Mouse (Mus musculus) hematopoietic stem cell, adult 5-6 weeks (primary cell): ENCODE results near the gene Mrpl20. TPM values are rescaled to one million over a fixed set of nuclear protein-coding genes. Genes with fewer than 3 reads are reported as not detected.

Experiments used
- total RNA-seq: library from RNA; stranded (forward); fragments of 172-1452, 232-1000 nt; gene quantifications from 2 replicates; pipeline ENCODE4 v1.2.3, GENCODE M21; 2017

The Mrpl20 gene
- total RNA-seq, 1 experiment from 2014 or later, result 47.9 TPM

Other genes starting within 250 kb of the Mrpl20 start
- gene Nadk, start 240.5 kb upstream of the Mrpl20 start, total RNA-seq, result 37.9 and 72.3 TPM in 2 replicates
- gene Slc35e2, start 201.5 kb upstream of the Mrpl20 start, total RNA-seq, result 16.6 and 22.6 TPM in 2 replicates
- 75.7 and 107 TPM in 2 replicates for gene Cdk11b, start 178.0 kb upstream of the Mrpl20 start, total RNA-seq
- not detected in 2 replicates for gene Gm10563, start 157.5 kb upstream of the Mrpl20 start, total RNA-seq
- not detected in 2 replicates for gene Mmp23, start 149.5 kb upstream of the Mrpl20 start, total RNA-seq
- 29.1 and 42.8 TPM in 2 replicates for gene Mib2, start 133.7 kb upstream of the Mrpl20 start, total RNA-seq
- 3.7 and 6.9 TPM in 2 replicates for gene Fndc10, start 108.5 kb upstream of the Mrpl20 start, total RNA-seq
- 73.4 and 97.7 TPM in 2 replicates for gene Ssu72, start 98.1 kb upstream of the Mrpl20 start, total RNA-seq
- gene Tmem240, start 68.1 kb upstream of the Mrpl20 start, total RNA-seq, result 0.31 and 1.5 TPM in 2 replicates
- gene Atad3a, start 41.8 kb upstream of the Mrpl20 start, total RNA-seq, result 53.7 and 73.8 TPM in 2 replicates
- 0.30 and 0.31 TPM in 2 replicates for gene Vwa1, start 28.2 kb upstream of the Mrpl20 start, total RNA-seq
- gene Tmem88b, start 17.0 kb upstream of the Mrpl20 start, total RNA-seq, result 0.05 TPM in 1 of 2 replicates, not detected in the other
- gene Ankrd65, start 12.4 kb upstream of the Mrpl20 start, total RNA-seq, result not detected in 2 replicates
- gene Ccnl2, start 9.6 kb downstream of the Mrpl20 start, total RNA-seq, result 120 and 133 TPM in 2 replicates
- gene Aurkaip1, start 28.4 kb downstream of the Mrpl20 start, total RNA-seq, result 93.5 and 114 TPM in 2 replicates
- gene Mxra8, start 36.8 kb downstream of the Mrpl20 start, total RNA-seq, result 1.4 and 13.4 TPM in 2 replicates
- 21.0 and 23.8 TPM in 2 replicates for gene Dvl1, start 44.5 kb downstream of the Mrpl20 start, total RNA-seq
- gene Tas1r3, start 60.5 kb downstream of the Mrpl20 start, total RNA-seq, result 0.45 and 0.75 TPM in 2 replicates
- gene Cptp, start 66.6 kb downstream of the Mrpl20 start, total RNA-seq, result 7.3 and 8.5 TPM in 2 replicates
- gene Ints11, start 66.7 kb downstream of the Mrpl20 start, total RNA-seq, result 22.6 and 24.8 TPM in 2 replicates
- 23.3 and 26.5 TPM in 2 replicates for gene Pusl1, start 88.9 kb downstream of the Mrpl20 start, total RNA-seq
- 3.7 and 13.8 TPM in 2 replicates for gene Acap3, start 88.9 kb downstream of the Mrpl20 start, total RNA-seq
- 80.7 and 104 TPM in 2 replicates for gene Ube2j2, start 141.0 kb downstream of the Mrpl20 start, total RNA-seq
- gene C1qtnf12, start 159.4 kb downstream of the Mrpl20 start, total RNA-seq, result 12.1 and 36.7 TPM in 2 replicates
- gene B3galt6, start 189.8 kb downstream of the Mrpl20 start, total RNA-seq, result 8.6 and 11.8 TPM in 2 replicates
- 151 and 176 TPM in 2 replicates for gene Sdf4, start 190.0 kb downstream of the Mrpl20 start, total RNA-seq
- 2.3 and 6.6 TPM in 2 replicates for gene Tnfrsf4, start 211.0 kb downstream of the Mrpl20 start, total RNA-seq
- gene Tnfrsf18, start 223.3 kb downstream of the Mrpl20 start, total RNA-seq, result 14.5 and 33.5 TPM in 2 replicates